Mouse (Mus musculus) G1E-ER4 (cell line): Measurements from ENCODE around the gene Arhgap21. TPM values are rescaled to one million over a fixed set of nuclear protein-coding genes. Genes with fewer than 3 reads are reported as not detected.

Experiments used
- GATA1 ChIP-seq: IDR thresholded peaks from one replicate; pipeline ENCODE4 v1.8.0; 2012; ENCODE audit warnings: low read length, inconsistent platforms
- polyA plus RNA-seq: library from polyadenylated mRNA; stranded (reverse); fragments of >175 nt; gene quantifications from 2 replicates; pipeline ENCODE4 v1.2.3, GENCODE M21; 2012

Gene Arhgap21
- polyA plus RNA-seq, 1 experiment = 30.6 TPM

DNA sequence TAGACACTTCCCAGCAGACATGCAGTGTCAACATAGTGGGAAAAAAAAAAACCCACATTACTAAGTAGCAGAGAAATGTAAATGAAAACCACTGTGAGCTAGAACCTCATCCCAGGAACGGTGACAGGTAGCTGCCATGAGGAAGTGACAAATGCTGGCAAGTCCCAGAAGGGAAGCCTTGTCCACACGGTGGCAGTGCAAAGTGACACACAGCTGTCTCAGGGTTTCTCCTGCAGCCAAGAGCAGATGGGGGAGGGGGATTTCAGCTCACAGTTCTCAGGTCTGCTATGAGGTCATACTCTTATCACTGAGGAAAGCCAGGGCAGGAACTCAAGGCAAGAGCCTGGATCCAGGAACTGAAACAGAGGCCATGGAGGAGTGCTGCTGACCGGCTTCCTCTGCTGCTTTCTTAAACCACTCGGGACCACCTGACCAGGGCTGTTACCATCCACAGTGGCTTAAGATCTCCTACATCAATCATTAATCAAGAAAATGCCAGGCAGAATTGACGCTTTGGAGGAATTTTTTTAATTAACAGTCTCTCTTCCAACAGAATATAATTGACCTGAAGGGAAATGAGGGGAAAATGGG lies 74.5 kb downstream of the Arhgap21 start:
- no peak for TF ChIP-seq GATA1

DNA sequence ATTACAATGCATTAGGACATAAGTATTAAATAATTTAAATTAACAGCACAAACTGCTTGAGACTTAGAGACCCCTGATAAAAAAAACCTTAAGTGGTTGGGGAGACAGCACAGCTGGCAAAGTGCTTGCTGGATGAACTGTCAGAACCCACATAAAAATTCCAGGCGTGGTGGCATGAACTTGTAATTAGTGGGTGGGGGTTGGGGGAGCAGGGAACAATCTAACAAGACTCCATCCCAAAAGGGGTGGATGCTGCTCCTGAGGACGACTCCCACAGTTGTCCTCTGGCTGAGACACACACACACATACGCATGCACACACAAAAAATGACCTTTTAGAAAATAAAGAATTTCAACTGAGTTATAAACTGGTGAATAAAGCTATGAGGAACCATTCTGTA lies 79.9 kb downstream of the Arhgap21 start:
- no peak for TF ChIP-seq GATA1

DNA sequence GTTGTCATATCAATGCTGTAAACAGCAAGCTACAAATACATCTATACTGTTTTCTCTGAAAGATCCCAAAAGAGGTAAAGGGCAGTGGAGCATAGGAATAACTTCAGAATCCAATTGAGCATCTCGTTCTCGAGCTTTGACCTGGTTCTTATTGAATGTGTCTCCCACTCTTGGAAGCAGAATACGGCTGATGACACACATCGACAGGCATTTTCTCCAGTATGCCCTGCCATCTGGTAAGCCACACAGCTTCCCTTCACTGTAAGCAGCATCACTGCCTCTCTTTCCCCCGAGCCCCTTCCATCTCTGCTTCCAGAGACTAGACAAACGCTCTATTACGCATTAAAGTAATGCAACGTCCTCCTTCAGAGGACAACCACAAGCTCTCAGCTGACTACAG lies 85.4 kb downstream of the Arhgap21 start:
- TF ChIP-seq GATA1 = no peak

GRCm38 (mm10) chr2:20879877-20880605 lies 88.6 kb downstream of the Arhgap21 start:
- TF ChIP-seq GATA1 = no peak

DNA sequence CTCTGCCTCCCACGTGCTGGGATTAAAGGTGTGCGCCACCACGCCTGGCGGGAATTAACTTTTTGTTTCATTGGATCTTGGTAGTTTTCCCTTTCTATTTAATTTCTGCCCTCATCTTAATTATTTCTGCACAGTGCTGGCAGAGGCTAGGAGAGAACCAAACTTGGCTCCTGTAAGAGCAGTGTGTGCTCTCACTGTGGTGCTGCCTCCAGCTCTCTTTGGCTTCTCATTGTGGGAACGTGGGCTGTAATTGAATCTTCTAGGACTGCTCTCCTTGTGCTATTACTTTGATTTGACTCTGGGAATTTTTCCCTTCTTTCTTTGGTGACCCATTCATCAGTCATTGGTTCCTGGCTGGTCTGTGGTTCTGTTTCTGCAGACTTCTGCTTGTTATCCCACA lies 94.1 kb downstream of the Arhgap21 start:
- no peak for TF ChIP-seq GATA1

GRCm38 (mm10) chr2:20869212-20869965 lies 99.3 kb downstream of the Arhgap21 start:
- no peak for TF ChIP-seq GATA1

- no peak for TF ChIP-seq GATA1
Observed at GRCm38 (mm10) chr2:20868052-20868451, 100.6 kb downstream of the Arhgap21 start.

DNA sequence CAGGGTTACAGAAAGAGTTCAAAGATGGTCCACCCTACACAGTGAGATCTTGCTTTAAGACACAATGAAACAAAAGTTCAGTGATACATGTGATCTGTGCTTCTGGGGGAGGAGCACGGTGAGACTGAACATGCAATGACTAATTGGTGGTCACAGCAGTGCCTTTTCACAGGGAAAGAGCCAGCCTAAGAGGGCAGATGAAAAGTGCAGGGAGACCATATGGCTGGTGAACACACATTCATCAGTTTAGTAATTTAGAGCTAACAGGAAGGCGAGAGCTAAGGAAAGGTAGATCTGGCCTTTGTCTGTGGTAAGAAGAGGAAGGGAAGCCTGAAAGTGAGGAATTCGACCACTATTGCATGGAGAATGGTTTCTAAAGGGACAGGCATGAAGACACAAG lies 102.9 kb downstream of the Arhgap21 start:
- no peak for TF ChIP-seq GATA1

DNA sequence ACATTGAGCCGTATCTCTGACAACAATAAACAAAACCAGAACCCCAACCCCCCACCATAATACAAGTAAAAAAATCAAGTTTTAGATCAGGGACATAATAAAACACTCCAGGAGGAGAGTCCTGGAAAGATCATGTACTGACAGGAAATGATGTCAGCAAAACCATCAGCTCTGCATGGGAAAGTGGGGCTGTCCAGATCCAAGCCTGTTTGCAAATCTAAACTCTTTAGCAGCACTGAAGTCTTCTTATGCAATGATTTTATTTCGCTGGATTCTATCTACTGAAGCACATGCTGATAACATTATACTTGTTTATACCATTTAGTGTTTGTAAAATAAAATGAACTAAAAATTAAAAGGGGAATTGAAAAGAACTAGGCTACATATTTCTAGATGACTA lies 104.1 kb downstream of the Arhgap21 start:
- no peak for TF ChIP-seq GATA1

GRCm38 (mm10) chr2:20860756-20861155 lies 107.9 kb downstream of the Arhgap21 start:
- TF ChIP-seq GATA1 = no peak

DNA sequence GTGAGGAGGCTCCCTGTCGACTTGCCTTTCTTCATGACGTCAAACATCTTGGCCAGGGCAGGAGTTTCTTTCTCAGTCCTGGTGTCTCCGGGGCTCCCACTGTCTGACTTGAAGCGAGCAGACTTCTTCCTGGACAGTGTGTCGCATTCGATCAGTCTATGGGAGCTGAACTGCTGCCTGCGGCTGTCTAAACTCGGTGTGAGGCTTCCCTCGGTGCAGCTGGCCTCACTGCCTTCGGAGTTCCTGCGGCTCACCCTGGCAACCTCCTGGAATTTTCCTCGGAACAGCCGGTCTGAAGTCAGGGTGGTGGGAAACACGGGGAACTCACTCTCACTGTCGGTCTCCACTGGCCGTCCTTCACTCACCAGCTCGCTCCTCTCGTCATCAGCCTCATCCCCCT lies 119.3 kb downstream of the Arhgap21 start:
- TF ChIP-seq GATA1 = no peak

DNA sequence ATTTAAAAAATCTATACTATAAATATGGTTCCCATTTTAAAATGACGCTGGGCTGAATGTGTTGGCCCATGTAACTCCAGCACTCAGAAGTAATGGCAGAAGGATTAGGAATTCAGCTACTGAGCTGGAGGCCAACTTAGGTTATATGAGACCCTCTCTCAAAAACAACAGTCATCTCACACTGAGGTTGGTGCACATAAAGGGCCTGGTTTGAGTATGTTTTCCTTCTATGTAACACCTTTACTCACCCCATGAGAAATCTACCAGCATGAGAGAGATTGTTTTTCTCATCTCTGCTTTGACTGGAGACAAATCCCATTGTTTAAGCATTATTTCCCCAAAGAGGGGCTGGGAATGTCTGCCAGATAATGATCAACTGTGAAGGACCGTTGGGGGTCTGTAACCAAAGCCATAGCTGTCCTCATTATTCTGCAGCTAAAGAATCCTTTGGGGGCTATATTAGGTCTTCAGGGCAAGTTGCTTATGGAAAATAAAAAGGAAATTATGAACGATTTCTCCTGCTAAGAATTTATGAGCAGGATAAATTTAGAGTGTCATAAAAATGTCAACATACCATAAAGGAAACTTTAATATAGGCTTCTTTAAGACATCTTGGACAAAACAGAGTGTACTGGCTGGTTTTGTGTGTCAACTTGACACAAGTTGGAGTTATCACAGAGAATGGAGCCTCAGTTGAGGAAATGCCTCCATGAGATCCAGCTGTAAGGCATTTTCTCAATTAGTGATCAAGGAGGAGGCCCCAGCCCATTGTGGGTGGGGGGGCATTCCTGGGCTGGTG lies 136.9 kb downstream of the Arhgap21 start:
- no peak for TF ChIP-seq GATA1

- TF ChIP-seq GATA1 = no peak
Observed at GRCm38 (mm10) chr2:20830882-20831281, 137.8 kb downstream of the Arhgap21 start.

- TF ChIP-seq GATA1 = no peak
Observed at GRCm38 (mm10) chr2:20826258-20826657, 142.4 kb downstream of the Arhgap21 start.

DNA sequence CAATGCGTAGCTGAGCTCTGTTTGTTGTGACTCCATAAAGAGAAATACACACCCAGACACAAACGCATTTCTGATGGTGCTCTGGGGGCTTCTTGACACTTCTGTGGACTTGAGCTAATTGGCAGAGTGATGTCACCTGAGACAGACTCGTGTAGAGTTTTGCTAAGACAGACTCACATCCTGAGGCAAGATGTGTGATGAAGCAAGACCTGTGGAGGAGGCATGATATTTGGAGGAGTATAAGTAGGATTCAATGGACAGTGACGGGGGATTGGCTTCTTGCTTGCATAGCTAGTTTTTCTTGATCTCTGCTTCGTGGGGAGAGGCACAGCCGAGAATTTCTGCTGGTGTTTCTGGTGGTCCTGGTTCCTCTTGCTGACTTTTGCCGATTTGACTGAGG lies 150.5 kb downstream of the Arhgap21 start:
- TF ChIP-seq GATA1 = no peak

DNA sequence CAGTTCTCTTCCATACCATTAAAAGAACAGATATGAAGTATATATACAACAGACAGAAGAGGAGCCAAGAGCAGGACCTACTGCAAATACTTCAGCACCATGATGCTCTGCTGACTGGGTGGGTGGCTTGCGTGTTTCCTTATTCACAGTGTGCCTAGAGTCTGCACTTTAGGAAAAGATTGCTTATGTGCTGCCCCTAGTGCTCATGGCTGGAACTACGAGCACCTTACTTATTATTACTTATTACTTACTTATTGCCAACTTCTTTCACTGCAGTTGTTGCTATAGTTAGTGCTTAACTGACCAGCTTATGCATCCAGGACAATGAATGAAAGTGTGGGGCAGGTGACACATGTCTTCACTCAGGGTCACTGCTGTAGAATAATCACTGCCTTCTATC lies 154.7 kb downstream of the Arhgap21 start:
- no peak for TF ChIP-seq GATA1
